Mouse (Mus musculus): ENCODE results near the gene Taf1c. TPM values are rescaled to one million over a fixed set of nuclear protein-coding genes. Genes with fewer than 3 reads are reported as not detected.

Taf1c gene
- polyA plus RNA-seq, 1 experiment from 2014 or later = 16.6 TPM

DNA sequence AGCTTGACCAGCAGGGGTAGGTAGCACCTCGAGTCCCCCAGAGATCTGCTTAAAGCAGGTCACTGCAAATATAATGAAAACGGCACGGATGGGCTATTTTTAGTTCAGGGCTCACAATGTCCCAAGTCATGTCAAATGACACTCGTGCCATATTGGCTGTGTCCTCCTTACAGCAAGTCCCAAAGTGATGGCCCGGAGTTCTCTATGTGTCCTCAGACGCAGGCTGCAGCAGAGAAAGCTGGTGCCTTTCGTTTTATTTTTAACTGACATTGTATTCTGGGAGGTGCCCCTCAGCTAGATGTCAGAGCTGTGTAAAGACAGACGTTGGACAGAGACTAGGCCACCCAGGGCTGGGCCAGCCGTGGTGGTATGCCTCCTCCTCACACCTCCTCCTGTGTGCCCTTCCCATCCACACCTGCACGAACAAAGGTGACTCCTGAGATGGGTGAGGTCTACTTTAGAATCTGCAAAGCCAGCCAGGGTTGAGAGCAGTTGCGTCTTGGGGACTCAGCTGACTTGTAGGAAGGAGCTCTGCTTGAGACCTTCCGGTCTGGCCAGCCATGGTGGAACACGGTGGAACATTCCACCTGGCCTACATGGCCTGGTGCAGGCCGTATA lies 15.9 kb upstream of the Taf1c start:
- whole genome bisulfite sequencing = 90% methylated on average over 14 of the region's 14 CpGs
- H3K9ac ChIP-seq = no peak overlapping the region
- H3K27me3 ChIP-seq (replicated peaks) = no peaks in the 10 kb centered on the region
- H3K36me3 ChIP-seq (replicated peaks) = no peaks in the 10 kb centered on the region
- no peaks in the 10 kb centered on the region for H3K4me1 ChIP-seq
- no peak for ATAC-seq (replicated peaks)
- no peaks in the 10 kb centered on the region for H3K9me3 ChIP-seq
- H3K4me3 ChIP-seq = no peak overlapping the region
- H3K27ac ChIP-seq = no peak overlapping the region
- no peak overlapping the region for H3K4me2 ChIP-seq

DNA sequence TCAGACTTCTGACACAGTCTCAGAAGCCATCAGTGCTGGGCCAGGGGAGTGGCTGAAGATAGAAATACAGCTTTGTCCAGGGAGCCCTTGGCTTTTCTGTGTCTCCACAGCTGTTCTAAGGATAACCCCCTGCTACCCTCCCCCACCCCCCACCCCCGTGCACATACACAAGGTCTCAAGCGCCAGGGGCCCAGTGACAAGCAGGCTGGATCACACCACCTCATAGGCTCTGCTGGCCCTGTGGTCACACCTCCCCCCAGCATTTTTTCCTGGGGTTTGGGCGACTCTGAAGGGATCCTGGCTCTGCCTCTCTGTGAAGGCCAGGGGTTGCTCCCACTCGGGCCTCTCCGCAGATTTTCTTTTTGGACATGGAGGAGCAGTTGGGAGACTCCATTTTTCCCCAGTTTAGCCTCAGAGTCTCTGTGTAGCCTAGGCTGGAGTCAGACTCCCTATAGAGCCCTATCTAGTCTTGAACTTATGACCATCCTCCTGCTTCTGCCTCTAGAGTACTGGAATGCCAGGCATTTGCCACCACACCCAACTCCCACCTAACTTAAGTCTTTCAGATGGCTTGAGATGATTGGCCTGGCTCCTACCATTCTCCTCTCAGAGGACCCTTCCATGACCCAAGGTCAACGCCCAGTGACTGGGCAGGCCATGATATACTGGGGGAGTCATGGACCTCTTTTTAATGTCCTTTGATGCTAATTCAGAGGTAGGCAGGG lies 15.3 kb upstream of the Taf1c start:
- H3K36me3 ChIP-seq (replicated peaks) = no peaks in the 10 kb centered on the region
- H3K4me1 ChIP-seq = no peaks in the 10 kb centered on the region
- no peak overlapping the region for H3K9ac ChIP-seq
- no peak for ATAC-seq (replicated peaks)
- no peak overlapping the region for H3K27ac ChIP-seq
- H3K4me2 ChIP-seq = no peak overlapping the region
- no peak overlapping the region for H3K4me3 ChIP-seq
- no peaks in the 10 kb centered on the region for H3K9me3 ChIP-seq
- no peaks in the 10 kb centered on the region for H3K27me3 ChIP-seq (replicated peaks)
- WGBS = 69% methylated on average over 6 of the region's 6 CpGs

DNA sequence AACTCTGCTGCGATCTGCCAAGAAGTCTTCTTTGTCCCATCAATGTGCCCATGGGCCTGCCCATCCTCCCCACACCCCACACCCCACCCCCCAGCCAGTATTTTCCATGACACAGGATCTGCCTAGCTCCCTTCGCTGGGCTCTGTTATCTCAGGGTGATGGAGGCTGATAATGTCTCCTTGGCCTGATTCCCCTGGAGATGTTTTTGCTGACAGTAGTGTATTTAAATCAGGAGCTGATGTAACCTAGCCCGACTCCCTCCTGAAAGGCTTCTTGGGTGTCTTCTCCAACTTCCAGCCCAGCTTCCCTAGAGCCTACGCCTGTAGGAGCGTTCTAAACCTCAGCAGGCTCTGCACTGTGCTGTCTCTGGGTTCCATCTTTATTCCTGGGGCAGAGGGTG lies 13.9 kb upstream of the Taf1c start:
- H3K9me3 ChIP-seq = no peaks in the 10 kb centered on the region
- H3K27me3 ChIP-seq (replicated peaks) = no peaks in the 10 kb centered on the region
- no peak overlapping the region for H3K9ac ChIP-seq
- H3K36me3 ChIP-seq (replicated peaks) = no peaks in the 10 kb centered on the region
- no peak for ATAC-seq (replicated peaks)
- no peak overlapping the region for H3K4me3 ChIP-seq
- 75% methylated on average over 5 of the region's 5 CpGs for WGBS
- no peaks in the 10 kb centered on the region for H3K4me1 ChIP-seq
- no peak overlapping the region for H3K4me2 ChIP-seq
- no peak overlapping the region for H3K27ac ChIP-seq

DNA sequence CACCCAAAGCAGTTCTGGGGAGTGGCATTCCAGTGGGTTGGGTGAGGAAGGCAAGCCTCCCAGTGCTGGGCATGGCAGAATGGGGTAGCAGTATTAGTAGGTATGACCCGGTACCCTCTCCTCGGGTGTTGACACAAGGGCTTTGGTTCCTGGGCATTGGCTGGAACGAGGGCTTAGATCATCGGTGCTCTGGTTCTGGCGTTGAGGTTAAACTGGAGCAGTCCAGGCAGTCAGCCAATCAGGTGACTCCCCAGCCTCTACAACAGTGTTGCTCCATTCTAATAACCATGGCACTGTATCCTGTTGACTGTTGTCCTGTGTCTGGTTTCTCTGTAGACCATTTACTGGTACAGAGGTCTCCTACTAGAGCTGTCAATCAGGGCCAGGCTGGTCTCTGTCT lies 12.6 kb upstream of the Taf1c start:
- Histone ChIP-seq H3K4me3 (no peak overlapping the region), H3K4me2 (no peak overlapping the region), H3K36me3 (replicated peaks) (no peaks in the 10 kb centered on the region), H3K9me3 (no peaks in the 10 kb centered on the region), H3K4me1 (no peaks in the 10 kb centered on the region), H3K27ac (no peak overlapping the region), H3K9ac (no peak overlapping the region), H3K27me3 (replicated peaks) (no peaks in the 10 kb centered on the region)
- WGBS = 90% methylated on average over 5 of the region's 5 CpGs
- ATAC-seq (replicated peaks) = no peak

DNA sequence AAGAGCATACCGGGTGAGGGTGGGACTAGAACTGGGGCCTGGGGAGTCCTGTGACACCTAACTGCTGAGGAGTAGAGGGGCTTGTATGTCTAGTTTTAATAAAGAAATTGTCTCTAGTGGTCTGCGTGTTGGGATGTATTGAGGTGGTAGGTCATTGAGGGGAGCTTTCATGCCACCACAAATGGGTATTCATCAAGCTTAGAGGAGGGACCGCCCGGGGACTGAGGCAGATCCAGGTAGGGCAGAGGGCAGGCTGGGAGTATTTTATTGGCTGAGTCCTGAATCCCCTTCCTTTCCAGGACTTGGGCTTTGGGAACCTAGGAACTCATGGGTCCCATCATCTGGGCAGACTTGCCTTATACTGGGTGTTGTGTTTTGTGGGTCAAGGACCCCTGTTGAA lies 11.8 kb upstream of the Taf1c start:
- H3K4me2 ChIP-seq = no peak overlapping the region
- H3K9me3 ChIP-seq = no peaks in the 10 kb centered on the region
- H3K4me1 ChIP-seq = no peaks in the 10 kb centered on the region
- H3K27me3 ChIP-seq (replicated peaks) = no peaks in the 10 kb centered on the region
- WGBS = 91% methylated on average over 4 of the region's 4 CpGs
- ATAC-seq (replicated peaks) = no peak
- H3K9ac ChIP-seq = no peak overlapping the region
- H3K27ac ChIP-seq = no peak overlapping the region
- H3K36me3 ChIP-seq (replicated peaks) = no peaks in the 10 kb centered on the region
- H3K4me3 ChIP-seq = no peak overlapping the region

DNA sequence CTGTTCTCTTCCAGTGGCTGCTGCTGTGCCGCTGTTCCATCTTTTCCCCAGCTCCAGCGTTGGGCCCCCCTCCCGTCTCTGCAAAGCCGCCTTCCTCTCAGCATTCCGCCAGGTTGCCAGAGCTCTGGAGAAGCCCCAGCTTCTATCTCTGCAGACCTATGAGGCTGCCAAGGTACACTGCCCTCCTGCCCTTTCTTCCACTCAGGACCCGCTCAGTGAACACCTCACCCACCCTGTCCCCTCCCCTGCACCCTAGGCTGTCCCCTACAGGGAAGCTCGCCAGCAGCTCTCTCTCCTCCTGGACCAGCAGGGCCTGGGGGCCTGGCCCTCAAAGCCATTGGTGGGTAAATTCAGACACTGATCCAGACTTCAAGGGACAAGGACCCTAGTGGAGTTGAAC lies 11.3 kb upstream of the Taf1c start:
- no peak for ATAC-seq (replicated peaks)
- H3K9ac ChIP-seq = no peak overlapping the region
- no peaks in the 10 kb centered on the region for H3K9me3 ChIP-seq
- H3K27ac ChIP-seq = no peak overlapping the region
- no peak overlapping the region for H3K4me2 ChIP-seq
- no peak overlapping the region for H3K4me3 ChIP-seq
- H3K36me3 ChIP-seq (replicated peaks) = no peaks in the 10 kb centered on the region
- no peaks in the 10 kb centered on the region for H3K27me3 ChIP-seq (replicated peaks)
- WGBS = 87% methylated on average over 6 of the region's 7 CpGs
- no peaks in the 10 kb centered on the region for H3K4me1 ChIP-seq

DNA sequence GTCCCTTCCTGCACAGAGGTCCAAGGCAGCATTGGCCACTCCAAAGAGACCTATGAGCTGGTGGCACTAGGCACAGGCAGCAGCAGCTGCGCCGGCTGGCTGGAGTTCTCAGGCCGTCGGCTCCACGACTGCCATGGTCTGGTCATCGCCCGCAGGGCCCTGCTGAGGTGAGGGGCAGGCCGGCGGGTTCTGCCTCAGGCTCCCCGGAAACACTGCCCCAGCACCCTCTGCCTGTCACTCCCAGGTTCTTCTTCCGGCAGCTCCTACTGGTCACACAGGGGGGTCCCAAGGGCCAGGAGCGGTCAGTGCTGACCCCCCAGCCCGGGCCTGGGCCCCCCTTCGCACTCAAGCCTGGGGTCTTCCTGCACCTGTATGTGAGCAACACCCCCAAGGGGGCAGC lies 10.1 kb upstream of the Taf1c start:
- no peak overlapping the region for H3K4me2 ChIP-seq
- ATAC-seq (replicated peaks) = no peak
- WGBS = 67% methylated on average over 14 of the region's 14 CpGs
- H3K27me3 ChIP-seq (replicated peaks) = no peaks in the 10 kb centered on the region
- no peak overlapping the region for H3K4me3 ChIP-seq
- H3K4me1 ChIP-seq = no peaks in the 10 kb centered on the region
- H3K9me3 ChIP-seq = no peaks in the 10 kb centered on the region
- H3K36me3 ChIP-seq (replicated peaks) = no peaks in the 10 kb centered on the region
- no peak overlapping the region for H3K27ac ChIP-seq
- no peak overlapping the region for H3K9ac ChIP-seq

- WGBS = 86% methylated on average over 26 of the region's 26 CpGs
- Histone ChIP-seq H3K27me3 (replicated peaks) (no peaks in the 10 kb centered on the region), H3K27ac (no peak within 1 kb of the TSS), H3K36me3 (replicated peaks) (no peaks in the 10 kb centered on the region), H3K9me3 (no peaks in the 10 kb centered on the region), H3K4me1 (no peaks in the 10 kb centered on the region), H3K9ac (no peak within 1 kb of the TSS), H3K4me3 (no peak within 1 kb of the TSS), H3K4me2 (no peak within 1 kb of the TSS)
- no peak for ATAC-seq (replicated peaks)
These were observed 7.4 kb upstream of the Taf1c start, which contains the start of gene Adad2 for GRCm38 (mm10) chr8:119612471-119612870. Gene Adad2 (plus strand): TSS chr8:119612747.

DNA sequence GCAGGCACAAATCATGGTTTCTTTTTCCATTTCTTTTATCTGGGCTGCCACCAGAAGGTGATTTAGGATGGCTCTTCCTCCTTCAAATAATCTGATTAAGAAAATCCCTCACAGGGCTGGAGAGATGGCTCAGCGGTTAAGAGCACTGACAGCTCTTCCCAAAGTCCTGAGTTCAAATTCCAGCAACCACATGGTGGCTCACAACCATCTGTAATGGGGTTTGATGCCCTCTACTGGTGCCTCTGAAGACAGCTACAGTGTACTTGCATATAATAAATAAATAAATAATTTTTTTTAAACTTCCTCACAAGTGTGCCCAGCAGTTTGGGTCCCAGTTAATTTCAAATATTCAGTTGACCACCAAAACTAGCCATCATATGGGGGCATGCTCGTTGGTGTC lies 1.2 kb upstream of the Taf1c start:
- no peak overlapping the region for H3K4me3 ChIP-seq
- H3K4me2 ChIP-seq = no peak overlapping the region
- no peak overlapping the region for H3K27ac ChIP-seq
- H3K9ac ChIP-seq = no peak overlapping the region
- peaks cover 18% of the 10 kb centered on the region for H3K4me1 ChIP-seq
- no peak for ATAC-seq (replicated peaks)
- WGBS = 93% methylated on average over 2 of the region's 2 CpGs
- H3K9me3 ChIP-seq = no peaks in the 10 kb centered on the region
- H3K27me3 ChIP-seq (replicated peaks) = no peaks in the 10 kb centered on the region
- no peaks in the 10 kb centered on the region; the same call in 1 of the 2 replicates for H3K36me3 ChIP-seq (replicated peaks)

DNA sequence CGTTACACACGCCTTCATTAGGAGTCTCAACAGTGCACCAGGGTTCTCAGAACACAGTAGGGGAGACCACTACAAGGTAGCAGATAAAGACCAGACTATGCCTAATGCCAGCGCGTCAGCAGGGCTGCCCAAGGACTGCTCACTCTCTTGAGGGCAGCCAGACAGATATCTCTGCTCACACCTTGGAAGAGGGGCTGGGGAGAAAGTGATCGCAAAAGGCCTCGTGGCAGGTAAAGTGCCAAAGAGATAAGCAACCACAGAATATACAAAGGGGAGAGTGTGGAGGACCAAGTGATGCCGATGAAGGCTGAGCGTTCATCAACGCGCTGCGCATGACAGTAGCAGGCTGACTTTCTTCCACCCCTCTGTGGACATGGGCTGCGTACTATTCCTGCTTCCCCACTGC lies 621 bp downstream of the Taf1c start:
- H3K9me3 ChIP-seq = no peaks in the 10 kb centered on the region
- peak overlapping the region; percentile 89 for H3K4me2 ChIP-seq
- peak overlapping the region; percentile 85 for H3K9ac ChIP-seq
- peaks cover 13% of the 10 kb centered on the region for H3K36me3 ChIP-seq (replicated peaks)
- H3K27ac ChIP-seq = peak overlapping the region; percentile 64
- ATAC-seq (replicated peaks) = peak; percentile 48; the same call in 1 of the 2 replicates
- H3K27me3 ChIP-seq (replicated peaks) = no peaks in the 10 kb centered on the region
- H3K4me1 ChIP-seq = peaks cover 18% of the 10 kb centered on the region
- WGBS = 46% methylated on average over 12 of the region's 12 CpGs
- peak overlapping the region; percentile 89 for H3K4me3 ChIP-seq

DNA sequence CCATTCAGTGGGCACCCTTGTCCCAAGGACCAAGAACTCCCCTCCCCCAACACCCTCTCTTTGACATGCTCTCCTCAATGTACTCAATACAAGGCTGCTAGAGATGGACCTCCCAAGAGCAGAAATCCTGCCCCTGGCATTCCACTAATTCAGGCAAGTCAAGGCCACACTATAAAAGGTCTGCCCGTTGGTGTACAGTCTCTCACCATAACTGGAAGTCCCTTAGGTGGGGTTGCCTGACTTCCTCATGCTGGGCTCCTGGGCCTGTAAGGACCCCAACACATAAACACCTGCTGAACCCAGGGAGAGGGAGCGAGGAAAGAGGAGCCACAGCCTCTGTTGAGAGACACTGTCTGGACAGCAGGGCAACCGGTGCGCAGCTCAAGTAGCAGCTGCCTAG lies 1.3 kb downstream of the Taf1c start:
- 96% methylated on average over 4 of the region's 4 CpGs for WGBS
- H3K9me3 ChIP-seq = no peaks in the 10 kb centered on the region
- peak overlapping the region; percentile 89 for H3K4me3 ChIP-seq
- peak overlapping the region; percentile 85; the same call in 1 of the 2 replicates for H3K9ac ChIP-seq
- peaks cover 19% of the 10 kb centered on the region for H3K36me3 ChIP-seq (replicated peaks)
- no peak overlapping the region for H3K27ac ChIP-seq
- no peak for ATAC-seq (replicated peaks)
- H3K27me3 ChIP-seq (replicated peaks) = no peaks in the 10 kb centered on the region
- peaks cover 18% of the 10 kb centered on the region for H3K4me1 ChIP-seq
- H3K4me2 ChIP-seq = peak overlapping the region; percentile 89

DNA sequence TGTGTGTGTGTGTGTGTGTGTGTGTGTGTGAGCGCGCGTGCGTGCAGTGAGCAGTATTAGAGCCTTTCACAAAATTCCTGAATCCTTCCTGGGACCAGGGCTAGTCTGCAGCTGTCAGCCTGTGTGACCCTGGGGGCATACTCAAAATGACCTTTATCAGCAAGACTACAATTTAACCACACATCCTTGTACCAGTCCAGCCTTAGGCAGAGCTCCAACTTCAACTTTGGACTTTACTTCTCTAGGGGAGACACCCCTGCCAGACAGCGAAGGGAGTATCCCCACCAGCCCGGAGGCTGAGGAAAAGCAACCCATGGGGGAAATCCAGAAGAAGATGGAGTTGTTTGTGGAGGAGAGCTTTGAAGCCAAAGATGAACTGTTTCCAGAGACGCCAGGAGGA lies 13.6 kb downstream of the Taf1c start:
- WGBS = 97% methylated on average over 7 of the region's 7 CpGs
- no peaks in the 10 kb centered on the region for H3K27me3 ChIP-seq (replicated peaks)
- no peak overlapping the region for H3K4me3 ChIP-seq
- H3K9me3 ChIP-seq = no peaks in the 10 kb centered on the region
- no peak overlapping the region for H3K27ac ChIP-seq
- no peaks in the 10 kb centered on the region for H3K36me3 ChIP-seq (replicated peaks)
- H3K9ac ChIP-seq = no peak overlapping the region
- ATAC-seq (replicated peaks) = no peak
- H3K4me1 ChIP-seq = no peaks in the 10 kb centered on the region
- H3K4me2 ChIP-seq = no peak overlapping the region

DNA sequence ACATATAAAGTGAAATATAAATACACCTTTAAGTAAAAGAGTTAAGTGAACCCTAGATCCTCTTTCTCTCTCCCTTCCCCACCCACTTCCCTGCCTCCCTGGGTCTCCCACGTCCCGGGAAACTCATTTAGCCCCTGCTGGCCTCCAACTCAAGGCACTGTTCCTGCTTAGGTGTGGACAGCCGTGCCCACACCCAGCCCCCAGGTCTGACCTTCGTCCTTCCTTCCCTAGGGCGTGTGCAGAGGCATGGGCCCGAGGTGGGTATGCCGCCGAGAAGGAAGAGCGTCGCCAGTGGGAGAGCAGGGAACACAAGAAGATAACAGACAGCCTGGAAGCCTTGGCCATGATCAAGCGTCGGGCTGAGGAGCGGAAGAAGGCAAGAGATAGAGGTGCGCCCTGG lies 14.7 kb downstream of the Taf1c start:
- H3K4me3 ChIP-seq = no peak overlapping the region
- no peaks in the 10 kb centered on the region for H3K9me3 ChIP-seq
- H3K9ac ChIP-seq = no peak overlapping the region
- H3K27me3 ChIP-seq (replicated peaks) = no peaks in the 10 kb centered on the region
- ATAC-seq (replicated peaks) = no peak
- WGBS = 85% methylated on average over 14 of the region's 14 CpGs
- no peak overlapping the region for H3K27ac ChIP-seq
- H3K4me1 ChIP-seq = no peaks in the 10 kb centered on the region
- no peak overlapping the region for H3K4me2 ChIP-seq
- H3K36me3 ChIP-seq (replicated peaks) = no peaks in the 10 kb centered on the region
